Mouse (Mus musculus): ENCODE results near the gene Gclm. TPM values are rescaled to one million over a fixed set of nuclear protein-coding genes. Genes with fewer than 3 reads are reported as not detected.
"Not testable (repeated sequence)": the region's sequence is repeated elsewhere in the genome, so short reads cannot be mapped to it uniquely, and the experiment has no call there.

The Gclm gene
- total and polyA plus RNA-seq, 2 experiments from 2014 or later = 36.1 to 47.3 TPM

DNA sequence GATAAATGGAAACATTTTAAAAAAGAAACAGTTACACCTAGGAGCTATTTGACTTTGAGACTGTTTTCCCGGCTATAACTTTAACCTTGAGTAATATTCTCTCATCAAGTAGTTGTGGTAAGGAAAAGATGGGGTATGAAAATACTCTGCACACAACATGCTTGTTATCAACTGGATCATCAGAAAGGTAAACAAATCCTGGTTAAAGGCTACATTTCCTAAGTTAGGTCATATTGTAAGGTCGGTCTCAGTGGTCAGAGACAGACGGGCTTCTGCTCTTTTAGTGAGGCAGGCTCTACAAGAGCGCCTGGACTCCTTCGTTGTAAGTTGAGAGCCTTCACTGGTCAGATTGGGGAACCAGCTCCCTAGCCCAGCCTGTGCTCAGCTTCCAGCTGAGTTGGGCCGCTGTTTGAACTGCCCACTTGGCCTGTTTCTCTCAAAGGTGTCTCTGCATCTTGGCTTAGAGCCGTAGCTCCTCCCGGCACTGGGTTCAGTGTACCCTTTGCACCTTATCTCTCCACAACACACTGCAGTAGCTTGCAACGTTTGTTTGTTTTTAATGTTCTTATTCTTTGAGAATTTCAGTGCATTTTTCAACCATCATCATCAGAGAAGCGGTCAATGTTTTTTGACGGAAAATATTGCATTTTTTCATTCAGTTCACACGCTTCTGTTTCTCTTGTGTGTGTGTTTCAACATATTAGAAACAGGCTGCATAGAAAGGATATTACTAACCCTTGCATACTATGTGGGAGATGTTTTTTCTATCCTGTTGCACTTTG is 1.8 kb downstream of the Gclm start:
- no peaks in the 10 kb centered on the region for H3K9me3 ChIP-seq (replicated peaks; ENCODE audit: control insufficient read depth, low read length)
- H3K4me3 ChIP-seq (ENCODE audit: low read depth, low read length) = peak overlapping the region; percentile 92; the same call in 1 of the 2 replicates
- H3K9ac ChIP-seq (replicated peaks; ENCODE audit: low read depth, low read length) = peak overlapping the region; percentile 36; the same call in 1 of the 2 replicates
- peak overlapping the region; percentile 77 for H3K4me2 ChIP-seq (ENCODE audit: low read depth, low read length)
- ATAC-seq (ENCODE audit: insufficient read depth, low read depth) (no peak), DNase-seq (ENCODE audit: low spot score) (no peak)
- H3K4me1 ChIP-seq (ENCODE audit: control insufficient read depth, insufficient read depth) = peaks cover 17% of the 10 kb centered on the region
- no peaks in the 10 kb centered on the region for H3K27me3 ChIP-seq (ENCODE audit: control insufficient read depth, insufficient read depth, low read length)
- no peaks in the 10 kb centered on the region; the same call in 1 of the 2 replicates for H3K36me3 ChIP-seq (replicated peaks; ENCODE audit: control insufficient read depth, insufficient read depth, low read length)
- WGBS = 43% methylated on average over 12 of the region's 12 CpGs
- H3K27ac ChIP-seq (ENCODE audit: low read depth) = no peak overlapping the region
- no peak for TF ChIP-seq EP300 (IDR thresholded peaks at IDR 0.05; ENCODE audit: low read depth)

DNA sequence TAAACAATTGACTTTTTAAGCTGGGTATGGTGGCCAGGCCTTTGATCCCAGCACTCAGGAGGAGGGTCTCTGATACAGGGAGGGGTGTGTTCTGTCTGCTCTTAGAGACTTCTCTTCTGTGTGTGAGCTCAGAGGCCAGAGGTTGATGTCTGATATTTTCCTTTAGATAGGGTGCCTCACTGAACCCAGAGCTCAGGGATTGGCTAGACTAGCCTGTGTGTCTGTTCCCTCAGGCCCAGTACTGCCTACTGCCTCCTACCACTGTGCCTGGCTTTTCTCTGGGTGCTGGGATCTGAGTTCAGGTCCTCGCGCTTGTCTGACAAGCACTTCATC is 2.4 kb downstream of the Gclm start:
- H3K4me1 ChIP-seq (ENCODE audit: control insufficient read depth, insufficient read depth) = peaks cover 17% of the 10 kb centered on the region
- H3K9me3 ChIP-seq (replicated peaks; ENCODE audit: control insufficient read depth, low read length) = no peaks in the 10 kb centered on the region
- no peak overlapping the region for H3K4me3 ChIP-seq (ENCODE audit: low read depth, low read length)
- 91% methylated on average over 2 of the region's 2 CpGs for WGBS
- no peaks in the 10 kb centered on the region; the same call in 1 of the 2 replicates for H3K36me3 ChIP-seq (replicated peaks; ENCODE audit: control insufficient read depth, insufficient read depth, low read length)
- TF ChIP-seq EP300 (IDR thresholded peaks at IDR 0.05; ENCODE audit: low read depth) (no peak), CTCF (IDR thresholded peaks at IDR 0.05; ENCODE audit: low read depth) (no peak)
- ATAC-seq (ENCODE audit: insufficient read depth, low read depth) (no peak), DNase-seq (ENCODE audit: low spot score) (no peak)
- H3K27me3 ChIP-seq (ENCODE audit: control insufficient read depth, insufficient read depth, low read length) = no peaks in the 10 kb centered on the region
- peak overlapping the region; percentile 77; the same call in 1 of the 2 replicates for H3K4me2 ChIP-seq (ENCODE audit: low read depth, low read length)
- 0 out of 2 replicates have a peak overlapping the region, but pooled peaks have one; percentile 14 for H3K9ac ChIP-seq (replicated peaks; ENCODE audit: low read depth, low read length)
- no peak overlapping the region for H3K27ac ChIP-seq (ENCODE audit: low read depth)

DNA sequence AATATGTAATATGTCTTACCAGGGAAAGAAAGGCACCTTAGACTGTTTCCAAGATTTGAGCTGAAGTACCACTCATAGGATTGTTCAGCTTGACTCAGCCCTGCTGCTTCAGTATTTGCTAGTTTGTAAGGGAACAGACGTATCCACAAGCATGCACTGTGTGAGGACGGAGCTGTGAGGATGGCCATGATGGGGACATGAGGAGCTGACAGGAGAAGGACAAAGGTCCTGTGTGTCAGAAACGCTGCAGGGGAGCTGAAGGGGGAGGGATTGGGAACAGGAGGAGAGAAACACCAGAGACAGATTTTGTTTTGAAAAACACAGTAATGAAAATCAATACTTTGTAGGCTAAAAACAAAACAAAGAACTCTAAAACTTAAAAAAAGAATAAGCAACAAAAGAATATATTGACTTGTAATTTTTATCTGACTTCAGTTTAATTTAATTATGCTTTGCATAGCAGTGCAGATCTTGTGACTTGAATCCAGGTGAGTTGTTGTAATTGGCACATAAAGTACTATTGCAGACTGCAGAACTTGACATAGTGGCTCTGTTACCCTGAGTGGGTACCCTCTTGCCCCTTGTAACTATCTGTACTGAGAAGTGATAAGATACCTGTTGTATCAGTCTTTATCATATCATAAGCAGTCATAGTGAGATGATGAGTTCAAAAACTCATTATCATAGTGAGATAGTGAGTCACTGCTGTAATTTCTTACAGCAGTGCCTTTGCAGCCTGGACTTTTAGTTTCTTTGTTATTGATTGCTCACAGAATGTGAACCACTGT is 7.3 kb downstream of the Gclm start:
- Histone ChIP-seq H3K9ac (replicated peaks; ENCODE audit: low read depth, low read length) (no peak overlapping the region), H3K36me3 (replicated peaks; ENCODE audit: control insufficient read depth, insufficient read depth, low read length) (no peaks in the 10 kb centered on the region; the same call in 1 of the 2 replicates), H3K9me3 (replicated peaks; ENCODE audit: control insufficient read depth, low read length) (no peaks in the 10 kb centered on the region), H3K4me3 (ENCODE audit: low read depth, low read length) (no peak overlapping the region), H3K4me2 (ENCODE audit: low read depth, low read length) (no peak overlapping the region), H3K27me3 (ENCODE audit: control insufficient read depth, insufficient read depth, low read length) (no peaks in the 10 kb centered on the region), H3K27ac (ENCODE audit: low read depth) (no peak overlapping the region), H3K4me1 (ENCODE audit: control insufficient read depth, insufficient read depth) (no peaks in the 10 kb centered on the region)
- ATAC-seq (ENCODE audit: insufficient read depth, low read depth) (no peak), DNase-seq (ENCODE audit: low spot score) (no peak)
- WGBS = 44% methylated on average over 3 of the region's 3 CpGs
- TF ChIP-seq EP300 (IDR thresholded peaks at IDR 0.05; ENCODE audit: low read depth) (no peak), CTCF (IDR thresholded peaks at IDR 0.05; ENCODE audit: low read depth) (no peak)

DNA sequence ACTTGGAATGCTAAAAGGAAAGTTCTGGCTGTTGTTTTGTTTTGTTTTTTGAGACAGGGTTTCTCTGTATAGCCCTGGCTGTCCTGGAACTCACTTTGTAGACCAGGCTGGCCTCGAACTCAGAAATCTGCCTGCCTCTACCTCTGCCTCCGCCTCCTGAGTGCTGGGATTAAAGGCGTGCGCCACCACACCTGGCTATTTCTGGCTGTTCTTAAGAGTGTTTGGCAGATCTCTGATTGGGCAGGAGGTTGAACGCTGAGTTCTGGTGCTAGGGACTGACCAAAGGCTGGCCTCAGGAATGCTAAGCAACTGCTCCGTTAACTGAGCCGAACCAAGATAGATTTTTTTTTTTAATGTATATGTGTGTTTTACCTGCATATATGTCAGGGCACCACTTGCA is 8.7 kb downstream of the Gclm start:
- H3K27me3 ChIP-seq (ENCODE audit: control insufficient read depth, insufficient read depth, low read length); H3K9ac ChIP-seq (replicated peaks; ENCODE audit: low read depth, low read length); H3K36me3 ChIP-seq (replicated peaks; ENCODE audit: control insufficient read depth, insufficient read depth, low read length); H3K4me3 ChIP-seq (ENCODE audit: low read depth, low read length); H3K4me1 ChIP-seq (ENCODE audit: control insufficient read depth, insufficient read depth); ATAC-seq (ENCODE audit: insufficient read depth, low read depth); DNase-seq (ENCODE audit: low spot score); H3K4me2 ChIP-seq (ENCODE audit: low read depth, low read length); H3K9me3 ChIP-seq (replicated peaks; ENCODE audit: control insufficient read depth, low read length); H3K27ac ChIP-seq (ENCODE audit: low read depth): not testable (repeated sequence)
- 64% methylated on average over 7 of the region's 7 CpGs for WGBS

DNA sequence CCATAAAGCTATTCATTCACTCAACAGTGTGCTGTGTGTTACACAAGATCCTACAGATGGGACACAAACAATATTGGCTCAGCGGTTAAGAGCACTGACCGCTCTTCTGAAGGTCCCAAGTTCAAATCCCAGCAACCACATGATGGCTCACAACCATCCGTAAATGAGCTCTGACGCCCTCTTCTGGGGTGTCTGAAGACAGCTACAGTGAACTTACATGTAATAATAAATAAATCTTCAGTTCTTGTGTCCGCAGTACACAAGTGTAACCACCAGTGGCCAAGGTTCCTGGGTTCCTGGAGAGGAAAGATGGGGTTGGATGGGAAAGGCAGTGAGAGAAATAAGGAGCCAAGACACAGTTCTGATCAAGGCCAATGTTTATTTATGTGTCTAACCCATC is 24.6 kb downstream of the Gclm start:
- ATAC-seq (ENCODE audit: insufficient read depth, low read depth) = no peak
- Histone ChIP-seq H3K4me1 (ENCODE audit: control insufficient read depth, insufficient read depth) (0 out of 2 replicates have a peak, but pooled peaks cover 2% of the 10 kb centered on the region), H3K36me3 (replicated peaks; ENCODE audit: control insufficient read depth, insufficient read depth, low read length) (peaks cover 15% of the 10 kb centered on the region), H3K9ac (replicated peaks; ENCODE audit: low read depth, low read length) (no peak overlapping the region), H3K27me3 (ENCODE audit: control insufficient read depth, insufficient read depth, low read length) (no peaks in the 10 kb centered on the region), H3K4me3 (ENCODE audit: low read depth, low read length) (no peak overlapping the region), H3K4me2 (ENCODE audit: low read depth, low read length) (no peak overlapping the region), H3K9me3 (replicated peaks; ENCODE audit: control insufficient read depth, low read length) (no peaks in the 10 kb centered on the region), H3K27ac (ENCODE audit: low read depth) (no peak overlapping the region)
- DNase-seq (ENCODE audit: low spot score) = no peak
- TF ChIP-seq EP300 (IDR thresholded peaks at IDR 0.05; ENCODE audit: low read depth) (no peak), CTCF (IDR thresholded peaks at IDR 0.05; ENCODE audit: low read depth) (no peak)
- 73% methylated on average over 5 of the region's 5 CpGs for WGBS

DNA sequence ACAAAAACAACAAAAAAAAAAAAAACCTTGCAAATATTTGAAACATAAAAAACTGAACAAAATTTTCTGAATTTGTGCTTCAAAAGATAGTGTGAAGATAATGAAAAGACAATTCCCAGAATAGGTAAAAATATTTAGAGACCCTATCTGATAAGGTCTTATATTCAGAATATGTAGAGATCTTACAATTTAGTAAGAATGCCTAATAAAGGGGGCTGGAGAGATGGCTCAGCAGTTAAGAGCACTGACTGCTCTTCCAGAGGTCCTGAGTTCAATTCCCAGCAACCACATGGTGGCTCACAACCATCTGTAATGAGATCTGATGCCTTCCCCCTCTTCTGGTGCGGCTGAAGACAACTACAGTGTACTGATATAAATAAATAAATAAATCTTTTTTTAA is 27.2 kb downstream of the Gclm start:
- H3K4me1 ChIP-seq (ENCODE audit: control insufficient read depth, insufficient read depth); H3K9ac ChIP-seq (replicated peaks; ENCODE audit: low read depth, low read length); H3K4me2 ChIP-seq (ENCODE audit: low read depth, low read length); H3K9me3 ChIP-seq (replicated peaks; ENCODE audit: control insufficient read depth, low read length); DNase-seq (ENCODE audit: low spot score); H3K4me3 ChIP-seq (ENCODE audit: low read depth, low read length); H3K27me3 ChIP-seq (ENCODE audit: control insufficient read depth, insufficient read depth, low read length); ATAC-seq (ENCODE audit: insufficient read depth, low read depth); H3K27ac ChIP-seq (ENCODE audit: low read depth): not testable (repeated sequence)
- WGBS = 63% methylated on average over 1 of the region's 1 CpGs
- H3K36me3 ChIP-seq (replicated peaks; ENCODE audit: control insufficient read depth, insufficient read depth, low read length) = peaks cover 24% of the 10 kb centered on the region

Data from heart, postnatal 0 days (tissue).